Mouse (Mus musculus): ENCODE measurements around the gene Lamtor5.

Lamtor5 gene

GRCm38 (mm10) chr3:107278479-107279269 lies at the start of gene Lamtor5:
Gene Lamtor5 (plus strand): TSS chr3:107278858.
- peak; percentile 83 for DNase-seq (ENCODE audit: low spot score)

GRCm38 (mm10) chr3:107229221-107229620 lies 49.4 kb upstream of the Lamtor5 start:
- no peak for DNase-seq (ENCODE audit: low spot score)

- no peak for DNase-seq (ENCODE audit: low spot score)
These were observed 48.8 kb upstream of the Lamtor5 start for GRCm38 (mm10) chr3:107229822-107230221.

GRCm38 (mm10) chr3:107230527-107230926 lies 48.1 kb upstream of the Lamtor5 start, which contains the start of gene A630076J17Rik:
Gene A630076J17Rik (plus strand): TSS chr3:107230614.
- DNase-seq (ENCODE audit: low spot score), result no peak

GRCm38 (mm10) chr3:107231202-107231601 lies 47.5 kb upstream of the Lamtor5 start:
- no peak for DNase-seq (ENCODE audit: low spot score)

- peak; percentile 88 for DNase-seq (ENCODE audit: low spot score)
These were observed 45.3 kb upstream of the Lamtor5 start for GRCm38 (mm10) chr3:107233351-107233813.

- DNase-seq (ENCODE audit: low spot score), result no peak
These were observed 44.7 kb upstream of the Lamtor5 start for GRCm38 (mm10) chr3:107233945-107234344.

GRCm38 (mm10) chr3:107238051-107238450 lies 40.6 kb upstream of the Lamtor5 start:
- DNase-seq (ENCODE audit: low spot score), result no peak

GRCm38 (mm10) chr3:107238471-107238980 lies 40.1 kb upstream of the Lamtor5 start:
- DNase-seq (ENCODE audit: low spot score), result no peak

GRCm38 (mm10) chr3:107239607-107240006 lies 39.1 kb upstream of the Lamtor5 start, which contains the start of gene Prok1:
Gene Prok1 (minus strand): TSS chr3:107239707.
- DNase-seq (ENCODE audit: low spot score), result no peak

- no peak for DNase-seq (ENCODE audit: low spot score)
These were observed 37.1 kb upstream of the Lamtor5 start for GRCm38 (mm10) chr3:107241389-107242094.

- DNase-seq (ENCODE audit: low spot score), result no peak
These were observed 31.8 kb upstream of the Lamtor5 start for GRCm38 (mm10) chr3:107246876-107247275.

GRCm38 (mm10) chr3:107249042-107249441 lies 29.6 kb upstream of the Lamtor5 start:
- DNase-seq (ENCODE audit: low spot score), result no peak

GRCm38 (mm10) chr3:107250320-107250719 lies 28.3 kb upstream of the Lamtor5 start:
- no peak for DNase-seq (ENCODE audit: low spot score)

- no peak for DNase-seq (ENCODE audit: low spot score)
These were observed 26.6 kb upstream of the Lamtor5 start for GRCm38 (mm10) chr3:107252035-107252434.

- no peak for DNase-seq (ENCODE audit: low spot score)
These were observed 24.7 kb upstream of the Lamtor5 start for GRCm38 (mm10) chr3:107253925-107254324.

- DNase-seq (ENCODE audit: low spot score), result no peak
These were observed 22.7 kb upstream of the Lamtor5 start for GRCm38 (mm10) chr3:107255992-107256391.

- no peak for DNase-seq (ENCODE audit: low spot score)
These were observed 21.9 kb upstream of the Lamtor5 start for GRCm38 (mm10) chr3:107256724-107257123.

- DNase-seq (ENCODE audit: low spot score), result no peak
These were observed 20.7 kb upstream of the Lamtor5 start for GRCm38 (mm10) chr3:107257924-107258323.

GRCm38 (mm10) chr3:107260956-107261850 lies 17.5 kb upstream of the Lamtor5 start:
- no peak for DNase-seq (ENCODE audit: low spot score)

- DNase-seq (ENCODE audit: low spot score), result no peak
These were observed 16.9 kb upstream of the Lamtor5 start for GRCm38 (mm10) chr3:107261851-107262165.

GRCm38 (mm10) chr3:107266814-107267345 lies 11.8 kb upstream of the Lamtor5 start:
- DNase-seq (ENCODE audit: low spot score), result no peak

Measured in layer of hippocampus, adult 9-10 months (tissue).